9 mouse cellular contexts compared by ENCODE assay signal in the genomic region with DNA sequence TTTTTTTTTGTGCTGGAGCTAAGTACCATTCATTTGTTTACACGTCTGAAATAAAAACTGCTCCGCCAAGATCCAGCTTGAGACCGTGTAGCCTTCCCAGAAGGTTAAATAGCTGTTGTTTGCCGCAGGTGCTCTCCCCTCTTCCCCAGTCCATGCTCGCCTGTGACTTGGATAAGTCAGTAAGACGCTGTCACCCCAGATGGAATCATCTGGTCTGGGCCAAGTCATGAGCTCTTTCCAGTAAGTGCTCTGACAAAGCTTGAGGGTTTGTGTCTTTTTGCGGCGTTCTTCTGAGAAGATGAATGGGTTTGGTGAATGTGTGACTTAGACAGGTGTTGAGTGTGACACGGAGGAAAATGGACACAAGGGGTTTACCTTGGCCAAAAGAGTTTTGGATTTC.
A peak's percentile ranks its signal among the peaks of the same experiment; 100 is the strongest.
DNase-seq lines count a peak whose midpoint lies in the region; ATAC-seq and TF ChIP-seq lines count a peak whose summit lies in the region.
"Had no signal": no experiment of that assay in that cellular context is flagged by ENCODE, and none has a peak within 500 bp of the region (broad histone marks: within the 10 kb centered on the region; RNA-seq: fewer than 3 reads in every experiment).

No protein-coding gene starts in this region.

- H3K4me1 ChIP-seq in heart, embryonic 10.5 days, result peaks cover 47% of the 10 kb centered on the region
- peaks cover 62% of the 10 kb centered on the region for H3K4me1 ChIP-seq in E14TG2a.4 (replicated peaks; ENCODE audit: low read depth, low read length)
- peaks cover 54% of the 10 kb centered on the region for H3K4me1 ChIP-seq in forebrain, embryonic 16.5 days (replicated peaks; ENCODE audit: control insufficient read depth, insufficient read depth, low read length)
- peaks cover 19% of the 10 kb centered on the region for H3K4me1 ChIP-seq in liver, embryonic 13.5 days (replicated peaks)

- no peak for ATAC-seq in forebrain, embryonic 16.5 days
- no peak for ATAC-seq in liver, embryonic 13.5 days (ENCODE audit: low read depth)

- peak overlapping the region; percentile 65 for H3K4me3 ChIP-seq in heart, embryonic 10.5 days
- H3K4me3 ChIP-seq in E14TG2a.4 (replicated peaks; ENCODE audit: low read length), result peak overlapping the region; percentile 75; the same call in 1 of the 2 replicates
- H3K4me3 ChIP-seq in forebrain, embryonic 16.5 days (replicated peaks; ENCODE audit: low read length), result peak overlapping the region; percentile 74
- H3K4me3 ChIP-seq in liver, embryonic 13.5 days (replicated peaks), result no peak overlapping the region

- H3K27me3 ChIP-seq in heart, embryonic 10.5 days (ENCODE audit: insufficient read depth, poor library complexity, severe bottlenecking), result no peaks in the 10 kb centered on the region
- H3K27me3 ChIP-seq in E14TG2a.4 (ENCODE audit: insufficient read depth, low read length), result 0 out of 2 replicates have a peak, but pooled peaks cover 2% of the 10 kb centered on the region
- H3K27me3 ChIP-seq in forebrain, embryonic 16.5 days (replicated peaks; ENCODE audit: control insufficient read depth, insufficient read depth, low read length), result no peaks in the 10 kb centered on the region
- H3K27me3 ChIP-seq in liver, embryonic 13.5 days, result no peaks in the 10 kb centered on the region

- 49% methylated on average over 9 of the region's 9 CpGs for WGBS in heart, embryonic 10.5 days
- 5% methylated on average over 9 of the region's 9 CpGs for WGBS in forebrain, embryonic 16.5 days
- 67% methylated on average over 9 of the region's 9 CpGs for WGBS in liver, embryonic 13.5 days (ENCODE audit: insufficient replicate concordance)

- TF ChIP-seq CTCF in E14TG2a.4 (conservative IDR thresholded peaks at IDR 0.05; ENCODE audit: low read length), result no peak

- H3K27ac ChIP-seq in heart, embryonic 10.5 days, result peak overlapping the region; percentile 89; the same call in 1 of the 2 replicates
- H3K27ac ChIP-seq in forebrain, embryonic 16.5 days (ENCODE audit: low read length), result peak overlapping the region; percentile 81
- H3K27ac ChIP-seq in liver, embryonic 13.5 days, result no peak overlapping the region

- no peak for DNase-seq in heart, embryonic 10.5 days (ENCODE audit: low spot score)
- DNase-seq in heart, postnatal 4 days, result no peak
- no peak for DNase-seq in liver, embryonic 13.5 days
- DNase-seq in right cerebral cortex, postnatal 25 days, result no peak
- no peak for DNase-seq in embryo, embryonic 10.5 days (ENCODE audit: low spot score)
- DNase-seq in layer of hippocampus, adult 11-12 months (ENCODE audit: low spot score), result no peak
- DNase-seq: lung, postnatal 10 days had no signal

- H3K9ac ChIP-seq in forebrain, embryonic 16.5 days (replicated peaks; ENCODE audit: low read depth, low read length), result peak overlapping the region; percentile 75
- no peak overlapping the region for H3K9ac ChIP-seq in liver, embryonic 13.5 days

- H3K9me3 ChIP-seq in heart, embryonic 10.5 days, result no peaks in the 10 kb centered on the region
- no peaks in the 10 kb centered on the region for H3K9me3 ChIP-seq in E14TG2a.4 (ENCODE audit: low read length)
- no peaks in the 10 kb centered on the region for H3K9me3 ChIP-seq in forebrain, embryonic 16.5 days (ENCODE audit: control insufficient read depth, low read length)
- H3K9me3 ChIP-seq in liver, embryonic 13.5 days (replicated peaks), result no peaks in the 10 kb centered on the region

- H3K4me2 ChIP-seq in forebrain, embryonic 16.5 days (ENCODE audit: low read length), result peak overlapping the region; percentile 76
- H3K4me2 ChIP-seq in liver, embryonic 13.5 days, result peak overlapping the region; percentile 75; the same call in 1 of the 2 replicates

- H3K36me3 ChIP-seq in heart, embryonic 10.5 days, result no peaks in the 10 kb centered on the region
- no peaks in the 10 kb centered on the region for H3K36me3 ChIP-seq in E14TG2a.4 (ENCODE audit: insufficient read depth, low read length)
- no peaks in the 10 kb centered on the region for H3K36me3 ChIP-seq in forebrain, embryonic 16.5 days (ENCODE audit: control insufficient read depth, insufficient read depth)
- no peaks in the 10 kb centered on the region for H3K36me3 ChIP-seq in liver, embryonic 13.5 days
